Mouse (Mus musculus) erythroblast, adult 5-6 weeks (primary cell): ENCODE results near the gene Mrps6. TPM values are rescaled to one million over a fixed set of nuclear protein-coding genes. Genes with fewer than 3 reads are reported as not detected.

Experiments used
- ATAC-seq: replicated peaks from 2 replicates; pipeline ENCODE4 v1.8.0; 2016; ENCODE audit warnings: moderate number of reproducible peaks, mild to moderate bottlenecking, moderate TSS enrichment, inconsistent platforms; ENCODE audit not compliant: poor library complexity, low FRiP score, severe bottlenecking
- total RNA-seq, 2 experiments: library from RNA; stranded (forward) in 1 of 2; stranded (reverse) in 1 of 2; fragments of 150-400 nt in 1 of 2; fragments of 200-764, 138-1000 nt in 1 of 2; gene quantifications; 2 replicates each; pipeline versions ENCODE4 v1.2.3 to v1.2.4; 2015 to 2017; ENCODE audit warnings: low replicate concordance in 2 of 2

Gene Mrps6
- total RNA-seq, 2 experiments from 2014 or later = 5.5 TPM; not detected in 1

GRCm38 (mm10) chr16:92158461-92159091 is 100.5 kb downstream of the Mrps6 start:
- ATAC-seq = no peak

- ATAC-seq = no peak
These were observed 101.0 kb downstream of the Mrps6 start for GRCm38 (mm10) chr16:92159114-92159513.

Other genes starting within 250 kb of the Mrps6 start
- gene Gm49711, start within 50 bp of the Mrps6 start, total RNA-seq (2015; ENCODE audit: low replicate concordance) = not detected in 2 replicates
- gene Gm49711, start within 50 bp of the Mrps6 start, total RNA-seq (2017; ENCODE audit: low replicate concordance) = not detected in 2 replicates
- under 0.01 and 0.21 TPM in 2 replicates for gene Slc5a3, start 52 bp downstream of the Mrps6 start, total RNA-seq (2015; ENCODE audit: low replicate concordance)
- gene Slc5a3, start 52 bp downstream of the Mrps6 start, total RNA-seq (2017; ENCODE audit: low replicate concordance) = 0.28 and 0.43 TPM in 2 replicates
- 0.63 TPM in 1 of 2 replicates, not detected in the other for gene Kcne2, start 234.1 kb downstream of the Mrps6 start, total RNA-seq (2015; ENCODE audit: low replicate concordance)
- not detected in 2 replicates for gene Kcne2, start 234.1 kb downstream of the Mrps6 start, total RNA-seq (2017; ENCODE audit: low replicate concordance)
- gene Smim11, start 243.0 kb downstream of the Mrps6 start, total RNA-seq (2015; ENCODE audit: low replicate concordance) = 15.3 and 15.4 TPM in 2 replicates
- 26.5 and 32.6 TPM in 2 replicates for gene Smim11, start 243.0 kb downstream of the Mrps6 start, total RNA-seq (2017; ENCODE audit: low replicate concordance)